ENCODE assay signal across 7 mouse cellular contexts in genomic region chr11:59808170-59808960, GRCm38 (mm10). TPM values are rescaled to one million over a fixed set of nuclear protein-coding genes. Genes with fewer than 3 reads are reported as not detected.
A peak's percentile ranks its signal among the peaks of the same experiment; 100 is the strongest.
DNase-seq lines count a peak whose midpoint lies in the region; ATAC-seq and TF ChIP-seq lines count a peak whose summit lies in the region.

No protein-coding gene starts in this region.

- H3K4me1 ChIP-seq in neural tube, embryonic 11.5 days (ENCODE audit: control insufficient read depth, insufficient read depth, low read length): peaks cover 8% of the 10 kb centered on the region; the same call in 1 of the 2 replicates
- 0 out of 2 replicates have a peak, but pooled peaks cover 10% of the 10 kb centered on the region for H3K4me1 ChIP-seq in embryonic fibroblast, embryonic 13.5 days (ENCODE audit: control insufficient read depth, insufficient read depth, low read length)
- H3K4me1 ChIP-seq in limb, embryonic 11.5 days (ENCODE audit: control insufficient read depth, insufficient read depth, low read length): peaks cover 6% of the 10 kb centered on the region
- H3K4me1 ChIP-seq in stomach, embryonic 14.5 days (ENCODE audit: control insufficient read depth, insufficient read depth, low read length): peaks cover 15% of the 10 kb centered on the region

- peaks cover 5% of the 10 kb centered on the region for H3K36me3 ChIP-seq in neural tube, embryonic 11.5 days (ENCODE audit: control insufficient read depth, insufficient read depth, low read length)
- peaks cover 6% of the 10 kb centered on the region; the same call in 1 of the 2 replicates for H3K36me3 ChIP-seq in limb, embryonic 11.5 days (ENCODE audit: control insufficient read depth, insufficient read depth, low read length)
- peaks cover 37% of the 10 kb centered on the region for H3K36me3 ChIP-seq in stomach, embryonic 14.5 days (ENCODE audit: control insufficient read depth, insufficient read depth, low read length)

- H3K9me3 ChIP-seq in neural tube, embryonic 11.5 days (ENCODE audit: control insufficient read depth, low read length): no peaks in the 10 kb centered on the region
- no peaks in the 10 kb centered on the region for H3K9me3 ChIP-seq in limb, embryonic 11.5 days (ENCODE audit: control insufficient read depth, low read length)
- no peaks in the 10 kb centered on the region for H3K9me3 ChIP-seq in stomach, embryonic 14.5 days (ENCODE audit: control insufficient read depth, low read depth, low read length)

- WGBS in neural tube, embryonic 11.5 days: 71% methylated on average over 14 of the region's 14 CpGs
- 73% methylated on average over 14 of the region's 14 CpGs for WGBS in limb, embryonic 11.5 days
- 65% methylated on average over 14 of the region's 14 CpGs for WGBS in stomach, embryonic 14.5 days

- H3K27ac ChIP-seq in neural tube, embryonic 11.5 days (ENCODE audit: low read depth, low read length): no peak overlapping the region
- H3K27ac ChIP-seq in embryonic fibroblast, embryonic 13.5 days (ENCODE audit: insufficient read depth, low read length): no peak overlapping the region
- H3K27ac ChIP-seq in limb, embryonic 11.5 days (replicated peaks; ENCODE audit: low read depth, low read length): no peak overlapping the region
- no peak overlapping the region for H3K27ac ChIP-seq in stomach, embryonic 14.5 days (ENCODE audit: low read length)

- TF ChIP-seq POLR2A in embryonic fibroblast, embryonic 13.5 days (IDR thresholded peaks at IDR 0.05; ENCODE audit: low read depth, low read length): no peak

- ATAC-seq in neural tube, embryonic 11.5 days (ENCODE audit: insufficient read depth, low FRiP score, low TSS enrichment): no peak
- no peak for ATAC-seq in limb, embryonic 11.5 days (ENCODE audit: insufficient number of reproducible peaks, low FRiP score, low TSS enrichment, low read depth)
- no peak for ATAC-seq in stomach, embryonic 14.5 days (ENCODE audit: insufficient number of reproducible peaks, insufficient read depth, low FRiP score, low read depth)

- H3K4me3 ChIP-seq in neural tube, embryonic 11.5 days (ENCODE audit: low read depth, low read length): peak overlapping the region; percentile 76
- peak overlapping the region; percentile 91 for H3K4me3 ChIP-seq in embryonic fibroblast, embryonic 13.5 days (ENCODE audit: insufficient read depth, low read length)
- H3K4me3 ChIP-seq in limb, embryonic 11.5 days (ENCODE audit: low read depth, low read length): peak overlapping the region; percentile 75
- peak overlapping the region; percentile 68 for H3K4me3 ChIP-seq in stomach, embryonic 14.5 days (ENCODE audit: low read depth, low read length)

- TF ChIP-seq CTCF in embryonic fibroblast, embryonic 13.5 days (IDR thresholded peaks at IDR 0.05; ENCODE audit: borderline replicate concordance, insufficient read depth, low read length): no peak

- H3K9ac ChIP-seq in neural tube, embryonic 11.5 days (ENCODE audit: low read length): peak overlapping the region; percentile 98; the same call in 1 of the 2 replicates
- peak overlapping the region; percentile 96; the same call in 1 of the 2 replicates for H3K9ac ChIP-seq in limb, embryonic 11.5 days (ENCODE audit: low read length)
- peak overlapping the region; percentile 81; the same call in 1 of the 2 replicates for H3K9ac ChIP-seq in stomach, embryonic 14.5 days (replicated peaks; ENCODE audit: low read depth, low read length)

- H3K27me3 ChIP-seq in neural tube, embryonic 11.5 days (ENCODE audit: control insufficient read depth, insufficient read depth, low read length): no peaks in the 10 kb centered on the region
- H3K27me3 ChIP-seq in limb, embryonic 11.5 days (ENCODE audit: control insufficient read depth, insufficient read depth, low read length): no peaks in the 10 kb centered on the region
- no peaks in the 10 kb centered on the region for H3K27me3 ChIP-seq in stomach, embryonic 14.5 days (ENCODE audit: control insufficient read depth, insufficient read depth, low read length)

- no peak for DNase-seq in neural tube, embryonic 11.5 days (ENCODE audit: low spot score)
- no peak for DNase-seq in neural tube, embryonic 10.5 days (ENCODE audit: extremely low spot score, low spot score)
- DNase-seq in limb, embryonic 11.5 days (ENCODE audit: low spot score): no peak
- no peak for DNase-seq in gastrocnemius, postnatal 25 days
- DNase-seq in layer of hippocampus, adult 18-20 months (ENCODE audit: low spot score in 2 of 2): no peak

- H3K4me2 ChIP-seq in neural tube, embryonic 11.5 days (ENCODE audit: low read depth): peak overlapping the region; percentile 65
- peak overlapping the region; percentile 84 for H3K4me2 ChIP-seq in limb, embryonic 11.5 days (ENCODE audit: low read depth, severe bottlenecking)
- H3K4me2 ChIP-seq in stomach, embryonic 14.5 days (replicated peaks; ENCODE audit: low read depth, low read length): peak overlapping the region; percentile 80

RNA-seq across cellular contexts. Expression of gene Flcn, which starts 1.5 kb away (rescaled TPM):
- 30.6 and 30.9 TPM in 2 replicates for polyA plus RNA-seq in neural tube, embryonic 11.5 days (2014; fragmentation: Nextera tagmentation; extraction: Ambion mirVana)
- 18.4 and 21.4 TPM in 2 replicates for polyA plus RNA-seq in embryonic fibroblast, embryonic 13.5 days (2011; ENCODE audit: insufficient read length, low read depth, missing spikeins)
- 32.0 and 33.7 TPM in 2 replicates for polyA plus RNA-seq in limb, embryonic 11.5 days (2014; fragmentation: Nextera tagmentation; extraction: Ambion mirVana)
- 25.2 and 31.5 TPM in 2 replicates for polyA plus RNA-seq in stomach, embryonic 14.5 days (2014; fragmentation: Nextera tagmentation; extraction: Ambion mirVana)
- 10 to 100 TPM; 30.8 to 46.1 TPM for total RNA-seq in gastrocnemius, postnatal 25 days (2021)
- total RNA-seq in layer of hippocampus, adult 18-20 months (2021): 10 to 100 TPM; 51.5 to 51.8 TPM

RNA-seq across cellular contexts. Expression of gene Pld6, which starts 20.9 kb away (rescaled TPM):
- 0.60 and 0.69 TPM in 2 replicates for polyA plus RNA-seq in neural tube, embryonic 11.5 days (2014; fragmentation: Nextera tagmentation; extraction: Ambion mirVana)
- polyA plus RNA-seq in embryonic fibroblast, embryonic 13.5 days (2011; ENCODE audit: insufficient read length, low read depth, missing spikeins): 0.74 TPM in 1 of 2 replicates, not detected in the other
- 1.3 and 2.4 TPM in 2 replicates for polyA plus RNA-seq in limb, embryonic 11.5 days (2014; fragmentation: Nextera tagmentation; extraction: Ambion mirVana)
- 1.7 and 2.5 TPM in 2 replicates for polyA plus RNA-seq in stomach, embryonic 14.5 days (2014; fragmentation: Nextera tagmentation; extraction: Ambion mirVana)
- not detected for total RNA-seq in gastrocnemius, postnatal 25 days (2021)
- total RNA-seq in layer of hippocampus, adult 18-20 months (2021): under 1 TPM; 0.35 to 0.61 TPM

RNA-seq across cellular contexts. Expression of gene Nt5m, which starts 30.9 kb away (rescaled TPM):
- polyA plus RNA-seq in neural tube, embryonic 11.5 days (2014; fragmentation: Nextera tagmentation; extraction: Ambion mirVana): 40.6 and 44.5 TPM in 2 replicates
- 13.1 and 15.3 TPM in 2 replicates for polyA plus RNA-seq in embryonic fibroblast, embryonic 13.5 days (2011; ENCODE audit: insufficient read length, low read depth, missing spikeins)
- 36.1 and 37.2 TPM in 2 replicates for polyA plus RNA-seq in limb, embryonic 11.5 days (2014; fragmentation: Nextera tagmentation; extraction: Ambion mirVana)
- 31.6 and 36.6 TPM in 2 replicates for polyA plus RNA-seq in stomach, embryonic 14.5 days (2014; fragmentation: Nextera tagmentation; extraction: Ambion mirVana)
- total RNA-seq in gastrocnemius, postnatal 25 days (2021): 10 to 100 TPM; 18.0 to 24.5 TPM
- total RNA-seq in layer of hippocampus, adult 18-20 months (2021): 10 to 100 TPM; 55.6 to 56.0 TPM

RNA-seq across cellular contexts. Expression of gene Cops3, which starts 31.3 kb away (rescaled TPM):
- 247 and 252 TPM in 2 replicates for polyA plus RNA-seq in neural tube, embryonic 11.5 days (2014; fragmentation: Nextera tagmentation; extraction: Ambion mirVana)
- 118 and 141 TPM in 2 replicates for polyA plus RNA-seq in embryonic fibroblast, embryonic 13.5 days (2011; ENCODE audit: insufficient read length, low read depth, missing spikeins)
- 244 and 250 TPM in 2 replicates for polyA plus RNA-seq in limb, embryonic 11.5 days (2014; fragmentation: Nextera tagmentation; extraction: Ambion mirVana)
- polyA plus RNA-seq in stomach, embryonic 14.5 days (2014; fragmentation: Nextera tagmentation; extraction: Ambion mirVana): 206 and 221 TPM in 2 replicates
- total RNA-seq in gastrocnemius, postnatal 25 days (2021): 10 to 100 TPM; 76.2 TPM
- 10 to 100 TPM; 72.0 to 73.3 TPM for total RNA-seq in layer of hippocampus, adult 18-20 months (2021)
